Mouse (Mus musculus) thymus, adult 2 months (tissue): ENCODE data around the gene H1fx.

Experiments used
- CTCF ChIP-seq: fragments of 200-500 bp; IDR thresholded peaks from 2 replicates; pipeline ENCODE4 v1.5.1; 2012; ENCODE audit warnings: mild to moderate bottlenecking, control low read depth, low read length, moderate library complexity, borderline replicate concordance; ENCODE audit not compliant: control insufficient read depth, poor library complexity, insufficient read depth; ENCODE audit errors: extremely low read depth
- POLR2A ChIP-seq: fragments of 200-500 bp; IDR thresholded peaks from 2 replicates; pipeline ENCODE4 v1.6.1; 2012; ENCODE audit warnings: mild to moderate bottlenecking, low read length, control low read depth, moderate library complexity; ENCODE audit not compliant: control insufficient read depth, poor library complexity, insufficient read depth; ENCODE audit errors: extremely low read depth

- TF ChIP-seq POLR2A (no peak), CTCF (no peak)
Observed at GRCm38 (mm10) chr6:87935037-87935436, 46.4 kb downstream of the H1fx start.
